Mouse (Mus musculus): ENCODE measurements around the gene Fbxl13. TPM values are rescaled to one million over a fixed set of nuclear protein-coding genes. Genes with fewer than 3 reads are reported as not detected.

Fbxl13 gene
- total and polyA plus RNA-seq, 3 experiments: 0.13 to 0.23 TPM; not detected in 1

- no peaks in the 10 kb centered on the region for H3K9me3 ChIP-seq (replicated peaks; ENCODE audit: insufficient read depth, low read length)
- no peak for DNase-seq (ENCODE audit: low read depth, low spot score)
- H3K36me3 ChIP-seq (ENCODE audit: control insufficient read depth in 1 of 2, insufficient read depth in 2 of 2, low read length in 2 of 2): peaks cover 7 to 9% of the 10 kb centered on the region in 2 experiments
- H3K27ac ChIP-seq (ENCODE audit: control insufficient read depth, low read depth, low read length): peak overlapping the region; percentile 47
- peak; percentile 8; the same call in 1 of the 2 replicates for TF ChIP-seq SIN3A (IDR thresholded peaks at IDR 0.05; ENCODE audit: low read length)
- TF ChIP-seq POLR2A (IDR thresholded peaks at IDR 0.05; ENCODE audit: control insufficient read depth in 1 of 2, insufficient read depth in 1 of 2, low read depth in 1 of 2, low read length in 2 of 2, poor library complexity in 1 of 2): peak in 1 of 2 experiments; percentile 31; a peak in 3 of 4 replicates
- TF ChIP-seq E2F4 (IDR thresholded peaks at IDR 0.05; ENCODE audit: borderline replicate concordance, low read depth, low read length): no peak
- H3K9ac ChIP-seq (ENCODE audit: control insufficient read depth, low read depth, low read length, poor library complexity, severe bottlenecking): peak overlapping the region; percentile 76
- peaks cover 5% of the 10 kb centered on the region; the same call in 1 of the 2 replicates for H3K79me2 ChIP-seq (ENCODE audit: control insufficient read depth, insufficient read depth, low read length, poor library complexity)
- peak overlapping the region; percentile 74 to 99 for H3K4me3 ChIP-seq (ENCODE audit: control insufficient read depth in 1 of 2, insufficient read depth in 1 of 2, low read depth in 2 of 2, low read length in 2 of 2)
- H3K4me1 ChIP-seq (ENCODE audit: control insufficient read depth in 1 of 2, insufficient read depth in 2 of 2, low read length in 2 of 2): peaks cover 3 to 13% of the 10 kb centered on the region in 2 experiments; a peak in 3 of 4 replicates
- peaks cover 5 to 12% of the 10 kb centered on the region in 2 experiments for H3K27me3 ChIP-seq (ENCODE audit: control insufficient read depth in 1 of 2, insufficient read depth in 2 of 2, low read length in 2 of 2)
Observed at GRCm38 (mm10) chr5:21646133-21646491, 678 bp upstream of the Fbxl13 start.

GRCm38 (mm10) chr5:21644891-21645438, 469 bp downstream of the Fbxl13 start:
- Histone ChIP-seq H3K36me3 (ENCODE audit: control insufficient read depth in 1 of 2, insufficient read depth in 2 of 2, low read length in 2 of 2) (peaks cover 7 to 9% of the 10 kb centered on the region in 2 experiments), H3K27me3 (ENCODE audit: control insufficient read depth in 1 of 2, insufficient read depth in 2 of 2, low read length in 2 of 2) (peaks cover 5 to 12% of the 10 kb centered on the region in 2 experiments), H3K79me2 (ENCODE audit: control insufficient read depth, insufficient read depth, low read length, poor library complexity) (peaks cover 5% of the 10 kb centered on the region; the same call in 1 of the 2 replicates), H3K27ac (ENCODE audit: control insufficient read depth, low read depth, low read length) (no peak overlapping the region), H3K4me1 (ENCODE audit: control insufficient read depth in 1 of 2, insufficient read depth in 2 of 2, low read length in 2 of 2) (peaks cover 3 to 13% of the 10 kb centered on the region in 2 experiments; a peak in 3 of 4 replicates), H3K4me3 (ENCODE audit: control insufficient read depth in 1 of 2, insufficient read depth in 1 of 2, low read depth in 2 of 2, low read length in 2 of 2) (0 out of 4 replicates have a peak overlapping the region, but pooled peaks of 1 of the 2 experiments have one; percentile 6), H3K9ac (ENCODE audit: control insufficient read depth, low read depth, low read length, poor library complexity, severe bottlenecking) (no peak overlapping the region), H3K9me3 (replicated peaks; ENCODE audit: insufficient read depth, low read length) (no peaks in the 10 kb centered on the region)
- TF ChIP-seq RAD21 (IDR thresholded peaks at IDR 0.05; ENCODE audit: low read depth, low read length): peak; percentile 15
- no peak for TF ChIP-seq MAFK (IDR thresholded peaks at IDR 0.05; ENCODE audit: borderline replicate concordance, low read depth, low read length)
- peak in 2 of 3 experiments; percentile 9 to 15; a peak in 1 of 6 replicates for TF ChIP-seq CTCF (IDR thresholded peaks at IDR 0.05 in 2 of 3, conservative IDR thresholded peaks at IDR 0.05 in 1 of 3; ENCODE audit: control insufficient read depth in 1 of 3, insufficient read depth in 1 of 3, low read depth in 2 of 3, low read length in 3 of 3, poor library complexity in 1 of 3, severe bottlenecking in 1 of 3)
- TF ChIP-seq CHD1 (IDR thresholded peaks at IDR 0.05; ENCODE audit: low read depth, low read length): no peak
- DNase-seq (ENCODE audit: low read depth, low spot score): no peak

GRCm38 (mm10) chr5:21643606-21644005, 1.8 kb downstream of the Fbxl13 start:
- H3K36me3 ChIP-seq (ENCODE audit: control insufficient read depth in 1 of 2, insufficient read depth in 2 of 2, low read length in 2 of 2): peaks cover 0 to 9% of the 10 kb centered on the region in 2 experiments; a peak in 3 of 4 replicates
- DNase-seq (ENCODE audit: low read depth, low spot score): no peak
- H3K27ac ChIP-seq (ENCODE audit: control insufficient read depth, low read depth, low read length): no peak overlapping the region
- H3K27me3 ChIP-seq (ENCODE audit: control insufficient read depth in 1 of 2, insufficient read depth in 2 of 2, low read length in 2 of 2): peaks cover 6 to 13% of the 10 kb centered on the region in 2 experiments
- peaks cover 3 to 13% of the 10 kb centered on the region in 2 experiments; a peak in 3 of 4 replicates for H3K4me1 ChIP-seq (ENCODE audit: control insufficient read depth in 1 of 2, insufficient read depth in 2 of 2, low read length in 2 of 2)
- TF ChIP-seq BHLHE40 (IDR thresholded peaks at IDR 0.05; ENCODE audit: borderline replicate concordance, low read depth, low read length): no peak
- H3K9me3 ChIP-seq (replicated peaks; ENCODE audit: insufficient read depth, low read length): no peaks in the 10 kb centered on the region
- H3K4me3 ChIP-seq (ENCODE audit: control insufficient read depth in 1 of 2, insufficient read depth in 1 of 2, low read depth in 2 of 2, low read length in 2 of 2): no peak overlapping the region
- H3K79me2 ChIP-seq (ENCODE audit: control insufficient read depth, insufficient read depth, low read length, poor library complexity): peaks cover 5% of the 10 kb centered on the region; the same call in 1 of the 2 replicates
- H3K9ac ChIP-seq (ENCODE audit: control insufficient read depth, low read depth, low read length, poor library complexity, severe bottlenecking): no peak overlapping the region
